Mouse (Mus musculus): ENCODE measurements around the gene Arfrp1. TPM values are rescaled to one million over a fixed set of nuclear protein-coding genes. Genes with fewer than 3 reads are reported as not detected.

The Arfrp1 gene
- polyA plus RNA-seq, 1 experiment from 2014 or later: 19.4 TPM

- peaks cover 34% of the 10 kb centered on the region for H3K27me3 ChIP-seq (ENCODE audit: insufficient read depth, low read length)
- no peak overlapping the region for H3K9ac ChIP-seq (replicated peaks)
- no peaks in the 10 kb centered on the region for H3K36me3 ChIP-seq (replicated peaks; ENCODE audit: insufficient read depth, low read length)
- no peak overlapping the region for H3K4me3 ChIP-seq (ENCODE audit: low read depth, low read length)
- H3K9me3 ChIP-seq (ENCODE audit: low read length): no peaks in the 10 kb centered on the region
- DNase-seq (no peak), ATAC-seq (no peak)
- H3K4me1 ChIP-seq (ENCODE audit: insufficient read depth): peaks cover 8% of the 10 kb centered on the region; the same call in 1 of the 2 replicates
- WGBS (ENCODE audit: insufficient replicate concordance): 8% methylated on average over 35 of the region's 35 CpGs
- TF ChIP-seq EP300 (IDR thresholded peaks at IDR 0.05; ENCODE audit: low read depth) (no peak), CTCF (IDR thresholded peaks at IDR 0.05; ENCODE audit: low read depth) (no peak)
- H3K27ac ChIP-seq (ENCODE audit: low read depth): no peak overlapping the region
- no peak overlapping the region; the same call in 1 of the 2 replicates for H3K4me2 ChIP-seq (ENCODE audit: low read depth, low read length)
Measured at GRCm38 (mm10) chr2:181313344-181314079, 51.7 kb downstream of the Arfrp1 start.

GRCm38 (mm10) chr2:181313006-181313343 lies 52.2 kb downstream of the Arfrp1 start:
- H3K27me3 ChIP-seq (ENCODE audit: insufficient read depth, low read length): peaks cover 39% of the 10 kb centered on the region
- H3K27ac ChIP-seq (ENCODE audit: low read depth): no peak overlapping the region
- 17% methylated on average over 5 of the region's 5 CpGs for WGBS (ENCODE audit: insufficient replicate concordance)
- peaks cover 8% of the 10 kb centered on the region; the same call in 1 of the 2 replicates for H3K4me1 ChIP-seq (ENCODE audit: insufficient read depth)
- no peak for TF ChIP-seq EP300 (IDR thresholded peaks at IDR 0.05; ENCODE audit: low read depth)
- TF ChIP-seq CTCF (IDR thresholded peaks at IDR 0.05; ENCODE audit: low read depth): no peak
- DNase-seq: no peak
- H3K9ac ChIP-seq (replicated peaks): no peak overlapping the region
- H3K36me3 ChIP-seq (replicated peaks; ENCODE audit: insufficient read depth, low read length): no peaks in the 10 kb centered on the region
- H3K4me3 ChIP-seq (ENCODE audit: low read depth, low read length): no peak overlapping the region
- ATAC-seq: no peak
- H3K4me2 ChIP-seq (ENCODE audit: low read depth, low read length): no peak overlapping the region
- H3K9me3 ChIP-seq (ENCODE audit: low read length): no peaks in the 10 kb centered on the region

- H3K36me3 ChIP-seq (replicated peaks; ENCODE audit: insufficient read depth, low read length): no peaks in the 10 kb centered on the region
- peaks cover 8% of the 10 kb centered on the region; the same call in 1 of the 2 replicates for H3K4me1 ChIP-seq (ENCODE audit: insufficient read depth)
- no peaks in the 10 kb centered on the region for H3K9me3 ChIP-seq (ENCODE audit: low read length)
- no peak overlapping the region for H3K4me3 ChIP-seq (ENCODE audit: low read depth, low read length)
- DNase-seq: no peak
- peaks cover 43% of the 10 kb centered on the region for H3K27me3 ChIP-seq (ENCODE audit: insufficient read depth, low read length)
- H3K27ac ChIP-seq (ENCODE audit: low read depth): no peak overlapping the region
- WGBS (ENCODE audit: insufficient replicate concordance): 75% methylated on average over 3 of the region's 3 CpGs
- TF ChIP-seq EP300 (IDR thresholded peaks at IDR 0.05; ENCODE audit: low read depth): no peak
- TF ChIP-seq CTCF (IDR thresholded peaks at IDR 0.05; ENCODE audit: low read depth): no peak
- H3K9ac ChIP-seq (replicated peaks): no peak overlapping the region
- no peak for ATAC-seq
- no peak overlapping the region for H3K4me2 ChIP-seq (ENCODE audit: low read depth, low read length)
Measured at GRCm38 (mm10) chr2:181312435-181312834, 52.8 kb downstream of the Arfrp1 start.

Other genes starting within 250 kb of the Arfrp1 start
- not detected in 2 replicates for gene Kcnq2, start 230.1 kb downstream of the Arfrp1 start, polyA plus RNA-seq (2015; fragmentation: Nextera tagmentation; extraction: Ambion mirVana)
- 0.05 TPM in 1 of 2 replicates, not detected in the other for gene Eef1a2, start 208.4 kb downstream of the Arfrp1 start, polyA plus RNA-seq (2015; fragmentation: Nextera tagmentation; extraction: Ambion mirVana)
- 120 and 125 TPM in 2 replicates for gene Ppdpf, start 178.2 kb downstream of the Arfrp1 start, polyA plus RNA-seq (2015; fragmentation: Nextera tagmentation; extraction: Ambion mirVana)
- 0.20 and 0.27 TPM in 2 replicates for gene Ptk6, start 162.6 kb downstream of the Arfrp1 start, polyA plus RNA-seq (2015; fragmentation: Nextera tagmentation; extraction: Ambion mirVana)
- 0.35 and 0.44 TPM in 2 replicates for gene Srms, start 152.2 kb downstream of the Arfrp1 start, polyA plus RNA-seq (2015; fragmentation: Nextera tagmentation; extraction: Ambion mirVana)
- 0.09 TPM in 1 of 2 replicates, not detected in the other for gene Fndc11, start 145.4 kb downstream of the Arfrp1 start, polyA plus RNA-seq (2015; fragmentation: Nextera tagmentation; extraction: Ambion mirVana)
- 3.9 and 4.2 TPM in 2 replicates for gene Helz2, start 123.4 kb downstream of the Arfrp1 start, polyA plus RNA-seq (2015; fragmentation: Nextera tagmentation; extraction: Ambion mirVana)
- gene Gmeb2, start 77.4 kb downstream of the Arfrp1 start, polyA plus RNA-seq (2015; fragmentation: Nextera tagmentation; extraction: Ambion mirVana): 4.3 and 4.9 TPM in 2 replicates
- 0.19 TPM in 1 of 2 replicates, not detected in the other for gene Stmn3, start 50.9 kb downstream of the Arfrp1 start, polyA plus RNA-seq (2015; fragmentation: Nextera tagmentation; extraction: Ambion mirVana)
- 8.5 and 9.9 TPM in 2 replicates for gene Rtel1, start 45.7 kb downstream of the Arfrp1 start, polyA plus RNA-seq (2015; fragmentation: Nextera tagmentation; extraction: Ambion mirVana)
- gene Zgpat, start 476 bp downstream of the Arfrp1 start, polyA plus RNA-seq (2015; fragmentation: Nextera tagmentation; extraction: Ambion mirVana): 7.7 and 9.4 TPM in 2 replicates
- 3.7 and 4.0 TPM in 2 replicates for gene Lime1, start 14.7 kb upstream of the Arfrp1 start, polyA plus RNA-seq (2015; fragmentation: Nextera tagmentation; extraction: Ambion mirVana)
- 3.0 and 3.5 TPM in 2 replicates for gene Zbtb46, start 94.0 kb upstream of the Arfrp1 start, polyA plus RNA-seq (2015; fragmentation: Nextera tagmentation; extraction: Ambion mirVana)
- 0.06 and 0.08 TPM in 2 replicates for gene Abhd16b, start 127.8 kb upstream of the Arfrp1 start, polyA plus RNA-seq (2015; fragmentation: Nextera tagmentation; extraction: Ambion mirVana)
- gene Tpd52l2, start 131.7 kb upstream of the Arfrp1 start, polyA plus RNA-seq (2015; fragmentation: Nextera tagmentation; extraction: Ambion mirVana): 51.8 and 52.5 TPM in 2 replicates
- 20.5 and 24.7 TPM in 2 replicates for gene Dnajc5, start 155.1 kb upstream of the Arfrp1 start, polyA plus RNA-seq (2015; fragmentation: Nextera tagmentation; extraction: Ambion mirVana)
- 20.3 and 22.8 TPM in 2 replicates for gene Uckl1, start 219.5 kb upstream of the Arfrp1 start, polyA plus RNA-seq (2015; fragmentation: Nextera tagmentation; extraction: Ambion mirVana)
- gene Prpf6, start 226.5 kb upstream of the Arfrp1 start, polyA plus RNA-seq (2015; fragmentation: Nextera tagmentation; extraction: Ambion mirVana): 16.7 and 17.5 TPM in 2 replicates
- gene Zfp512b, start 227.4 kb upstream of the Arfrp1 start, polyA plus RNA-seq (2015; fragmentation: Nextera tagmentation; extraction: Ambion mirVana): 8.9 and 10.5 TPM in 2 replicates
- 2.1 and 2.3 TPM in 2 replicates for gene Samd10, start 233.8 kb upstream of the Arfrp1 start, polyA plus RNA-seq (2015; fragmentation: Nextera tagmentation; extraction: Ambion mirVana)